Mouse (Mus musculus): ENCODE data around the gene Sez6.

- TF ChIP-seq CTCF (IDR thresholded peaks at IDR 0.05; ENCODE audit: low read depth) (no peak), EP300 (IDR thresholded peaks at IDR 0.05; ENCODE audit: low read depth) (no peak)
Observed at GRCm38 (mm10) chr11:77942230-77942629, 11.6 kb downstream of the Sez6 start.
